Mouse (Mus musculus): Measurements from ENCODE around the gene Gm20388. TPM values are rescaled to one million over a fixed set of nuclear protein-coding genes. Genes with fewer than 3 reads are reported as not detected.

The Gm20388 gene
- polyA plus RNA-seq, 1 experiment from 2014 or later = 3.6 TPM

DNA sequence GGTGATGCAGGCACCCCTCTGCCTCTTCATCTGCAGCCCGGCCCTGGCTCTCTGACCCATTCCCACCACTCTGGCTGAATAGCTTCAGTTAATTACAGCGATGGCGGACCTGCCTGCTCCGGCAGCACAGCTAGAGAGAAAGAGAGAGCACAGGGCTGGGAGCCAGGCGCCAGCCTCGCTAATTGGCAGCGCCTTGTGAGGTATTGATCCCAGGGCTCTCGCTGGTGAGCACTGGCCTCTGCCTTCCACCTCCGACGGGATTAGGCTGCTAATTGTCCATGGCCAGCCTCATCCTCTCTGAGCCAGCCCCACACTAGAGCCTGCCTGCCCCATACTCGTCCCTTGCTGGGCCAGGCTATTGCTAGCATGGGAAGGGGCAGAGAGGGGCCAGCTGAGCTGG lies 649.0 kb downstream of the Gm20388 start:
- H3K4me1 ChIP-seq = peaks cover 100% of the 10 kb centered on the region
- H3K9me3 ChIP-seq = no peaks in the 10 kb centered on the region
- WGBS = 12% methylated on average over 11 of the region's 11 CpGs
- H3K27ac ChIP-seq (replicated peaks) = peak overlapping the region; percentile 75
- peak overlapping the region; percentile 8; the same call in 1 of the 2 replicates for H3K4me3 ChIP-seq
- peaks cover 46% of the 10 kb centered on the region for H3K36me3 ChIP-seq (replicated peaks)
- H3K27me3 ChIP-seq (replicated peaks; ENCODE audit: low read depth, poor library complexity, severe bottlenecking) = no peaks in the 10 kb centered on the region
- DNase-seq (ENCODE audit: low spot score) = peak; percentile 57

DNA sequence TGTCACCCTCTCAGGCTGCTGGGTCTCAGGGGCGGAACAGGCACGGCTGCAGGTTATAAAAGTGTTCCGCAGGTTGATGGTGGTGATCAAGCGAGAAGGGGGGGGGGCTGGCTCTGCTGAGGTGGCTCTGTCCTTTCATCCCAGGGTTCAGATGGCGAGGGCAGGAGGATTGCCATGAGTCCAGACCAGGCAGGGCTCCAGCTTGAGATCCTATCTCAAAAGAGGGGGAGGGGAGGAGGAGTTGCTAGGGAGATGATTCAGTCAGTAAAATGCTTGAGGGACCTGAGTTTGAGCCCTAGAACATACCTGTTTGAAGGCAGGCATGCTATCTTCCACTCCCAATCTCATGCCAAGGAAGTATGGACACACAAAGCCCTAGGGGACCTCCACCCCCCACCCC lies 649.9 kb downstream of the Gm20388 start:
- H3K36me3 ChIP-seq (replicated peaks) = peaks cover 39% of the 10 kb centered on the region
- peaks cover 100% of the 10 kb centered on the region for H3K4me1 ChIP-seq
- no peak for DNase-seq (ENCODE audit: low spot score)
- H3K9me3 ChIP-seq = no peaks in the 10 kb centered on the region
- WGBS = 72% methylated on average over 5 of the region's 5 CpGs
- no peak overlapping the region for H3K4me3 ChIP-seq
- no peaks in the 10 kb centered on the region for H3K27me3 ChIP-seq (replicated peaks; ENCODE audit: low read depth, poor library complexity, severe bottlenecking)
- H3K27ac ChIP-seq (replicated peaks) = peak overlapping the region; percentile 75; the same call in 1 of the 2 replicates

DNA sequence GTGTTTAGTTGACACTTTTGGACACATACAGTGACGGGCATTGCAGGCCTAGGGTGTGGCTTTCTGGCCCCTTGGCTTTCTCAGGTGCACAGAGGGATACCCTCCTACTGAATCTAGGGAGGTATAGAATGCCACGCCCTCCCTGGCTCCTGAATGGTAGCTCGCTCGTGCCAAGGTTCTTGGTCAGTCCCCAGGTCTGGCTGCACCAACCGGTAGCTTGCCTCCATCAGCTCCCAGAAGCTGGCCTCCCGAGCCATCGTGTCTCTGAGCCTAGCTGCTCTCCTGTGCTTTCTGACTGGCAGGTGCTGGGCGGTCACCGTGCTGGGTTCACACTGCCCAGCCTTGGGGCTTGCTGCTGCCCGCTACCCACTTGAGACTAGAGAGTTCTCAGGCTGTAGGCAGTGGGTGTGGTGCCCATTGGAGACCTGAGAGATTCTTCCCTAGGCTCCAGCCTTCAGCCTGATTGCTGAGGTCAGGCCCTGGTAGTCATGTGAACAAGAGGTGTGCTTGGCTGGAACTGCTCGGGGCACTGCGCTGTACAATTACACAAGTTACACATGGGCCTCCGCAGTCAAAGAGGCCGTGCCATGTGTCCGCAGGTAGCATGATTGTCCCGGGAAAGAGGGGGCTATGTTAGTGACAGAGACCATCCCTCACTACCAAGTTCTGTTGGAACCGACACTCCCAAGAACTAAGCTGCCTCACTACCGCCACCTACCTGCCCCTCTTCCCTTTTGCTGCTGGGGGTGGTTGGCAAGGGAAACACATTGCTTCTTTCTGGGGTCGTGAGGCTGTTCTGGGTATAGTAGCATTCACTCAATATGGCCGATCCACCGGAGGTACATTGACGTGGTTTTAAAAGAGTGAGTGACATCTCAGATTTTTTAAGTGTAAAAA lies 651.1 kb downstream of the Gm20388 start:
- DNase-seq (ENCODE audit: low spot score) = no peak
- H3K9me3 ChIP-seq = no peaks in the 10 kb centered on the region
- H3K27ac ChIP-seq (replicated peaks) = peak overlapping the region; percentile 81; the same call in 1 of the 2 replicates
- peaks cover 100% of the 10 kb centered on the region for H3K4me1 ChIP-seq
- H3K4me3 ChIP-seq = 0 out of 2 replicates have a peak overlapping the region, but pooled peaks have one; percentile 14
- H3K27me3 ChIP-seq (replicated peaks; ENCODE audit: low read depth, poor library complexity, severe bottlenecking) = no peaks in the 10 kb centered on the region
- 80% methylated on average over 22 of the region's 22 CpGs for WGBS
- H3K36me3 ChIP-seq (replicated peaks) = peaks cover 42% of the 10 kb centered on the region

DNA sequence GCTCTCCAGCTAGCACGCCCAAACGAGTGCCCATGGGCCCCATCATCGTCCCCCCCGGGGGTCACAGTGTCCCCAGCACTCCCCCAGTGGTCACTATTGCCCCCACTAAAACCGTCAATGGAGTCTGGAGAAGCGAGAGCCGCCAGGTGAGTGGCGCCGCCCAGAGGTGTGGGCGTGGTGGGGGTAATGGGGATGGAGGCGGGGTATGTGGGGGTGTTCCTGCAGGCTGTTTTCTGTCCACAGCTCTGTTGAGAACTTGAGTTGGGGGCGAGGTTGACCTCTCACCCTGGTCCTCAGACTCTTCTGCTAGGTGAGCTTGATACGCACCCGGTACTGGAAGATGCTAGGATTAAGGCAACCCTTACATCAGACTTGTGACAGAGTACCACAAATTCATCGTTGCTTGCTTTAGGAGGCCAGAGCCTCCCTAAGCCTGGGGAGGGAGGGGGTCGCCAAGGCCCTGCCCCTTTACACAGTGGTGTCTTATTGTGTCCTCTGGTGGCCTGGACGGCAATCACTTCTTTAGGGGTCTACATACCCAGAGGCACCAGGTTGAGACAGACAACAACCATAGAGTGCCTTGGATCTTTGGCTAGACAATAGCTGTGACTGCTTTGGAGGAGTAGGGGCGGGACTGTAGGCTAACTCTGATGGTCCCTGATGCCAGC lies 652.2 kb downstream of the Gm20388 start:
- WGBS = 70% methylated on average over 18 of the region's 18 CpGs
- Histone ChIP-seq H3K27ac (replicated peaks) (peak overlapping the region; percentile 81), H3K9me3 (0 out of 2 replicates have a peak, but pooled peaks cover 6% of the 10 kb centered on the region), H3K36me3 (replicated peaks) (peaks cover 50% of the 10 kb centered on the region), H3K27me3 (replicated peaks; ENCODE audit: low read depth, poor library complexity, severe bottlenecking) (no peaks in the 10 kb centered on the region), H3K4me3 (peak overlapping the region; percentile 29), H3K4me1 (peaks cover 97% of the 10 kb centered on the region)
- no peak for DNase-seq (ENCODE audit: low spot score)

DNA sequence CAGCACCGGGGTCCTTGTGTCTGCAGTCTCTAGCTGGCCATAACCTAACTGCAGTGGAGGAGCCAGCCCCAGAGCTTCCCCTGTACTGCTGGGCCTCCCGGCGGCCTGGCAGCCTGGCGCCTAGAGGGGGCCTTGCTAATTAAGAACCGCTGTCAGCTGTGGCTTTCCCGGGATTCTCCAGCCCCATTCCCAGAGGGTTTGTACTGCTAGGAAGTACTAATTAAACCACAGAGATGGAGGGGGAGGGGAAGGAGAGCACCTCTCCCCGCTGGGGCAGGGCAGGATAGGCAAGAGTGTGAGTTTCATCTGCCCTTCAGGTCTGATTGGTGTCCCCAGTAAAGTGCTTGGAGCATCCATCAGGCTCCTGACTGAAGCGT lies 652.7 kb downstream of the Gm20388 start:
- peak; percentile 76 for DNase-seq (ENCODE audit: low spot score)
- WGBS = 4% methylated on average over 8 of the region's 8 CpGs
- Histone ChIP-seq H3K36me3 (replicated peaks) (peaks cover 53% of the 10 kb centered on the region), H3K4me3 (peak overlapping the region; percentile 29), H3K4me1 (peaks cover 92% of the 10 kb centered on the region), H3K27me3 (replicated peaks; ENCODE audit: low read depth, poor library complexity, severe bottlenecking) (no peaks in the 10 kb centered on the region), H3K9me3 (peaks cover 10% of the 10 kb centered on the region; the same call in 1 of the 2 replicates), H3K27ac (replicated peaks) (peak overlapping the region; percentile 81)

DNA sequence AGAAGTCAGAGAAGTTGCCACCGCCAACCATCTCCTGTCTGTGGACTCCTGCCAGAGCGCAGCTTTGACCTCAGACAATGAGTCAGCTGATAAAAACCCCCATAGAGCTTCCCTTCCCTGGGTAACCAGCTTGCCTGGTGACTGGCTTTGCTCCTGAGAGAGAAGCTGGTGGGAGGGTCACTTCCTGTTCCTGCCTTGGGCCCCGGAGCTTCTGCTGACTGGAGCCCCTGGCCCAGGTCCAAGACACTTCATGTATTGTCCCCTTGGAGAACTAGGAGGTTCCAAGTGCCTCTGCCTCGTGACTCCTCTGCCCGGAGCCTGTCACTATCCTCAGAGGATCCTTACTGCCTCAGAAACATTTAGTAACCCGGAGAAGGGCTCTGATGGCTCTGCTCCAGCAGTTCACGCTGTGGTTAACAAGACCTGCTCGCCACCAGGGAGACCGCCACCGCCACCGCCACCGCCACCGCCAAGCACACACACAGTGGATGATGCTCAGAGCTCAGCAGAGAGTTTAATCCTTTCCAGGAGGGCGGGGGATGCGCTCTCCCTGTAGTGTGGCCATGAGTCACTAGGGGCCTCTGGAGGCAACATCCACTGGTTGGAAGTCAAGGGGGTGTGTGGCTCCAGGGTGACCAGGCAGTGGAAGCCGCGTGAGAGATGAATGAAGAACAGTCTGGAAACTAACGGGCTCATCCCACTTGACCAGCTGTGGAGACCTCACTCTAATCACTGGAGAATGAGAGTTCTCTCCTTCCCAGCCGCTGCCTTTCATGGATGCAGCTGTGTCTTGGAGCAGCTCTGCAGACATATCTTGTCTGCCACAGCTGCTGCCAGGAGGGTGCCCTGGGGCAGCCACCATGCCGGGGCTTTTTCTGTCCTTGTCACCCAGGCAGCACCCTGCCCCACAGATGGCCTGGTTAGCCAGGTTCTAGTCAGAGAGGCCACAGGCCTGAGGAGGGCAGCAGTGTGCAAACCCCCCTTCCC lies 653.5 kb downstream of the Gm20388 start:
- peaks cover 11% of the 10 kb centered on the region; the same call in 1 of the 2 replicates for H3K9me3 ChIP-seq
- peaks cover 87% of the 10 kb centered on the region for H3K4me1 ChIP-seq
- H3K36me3 ChIP-seq (replicated peaks) = peaks cover 54% of the 10 kb centered on the region
- H3K27me3 ChIP-seq (replicated peaks; ENCODE audit: low read depth, poor library complexity, severe bottlenecking) = no peaks in the 10 kb centered on the region
- WGBS = 25% methylated on average over 20 of the region's 20 CpGs
- H3K4me3 ChIP-seq = peak overlapping the region; percentile 29; the same call in 1 of the 2 replicates
- peak overlapping the region; percentile 81 for H3K27ac ChIP-seq (replicated peaks)
- peak; percentile 69 for DNase-seq (ENCODE audit: low spot score)

DNA sequence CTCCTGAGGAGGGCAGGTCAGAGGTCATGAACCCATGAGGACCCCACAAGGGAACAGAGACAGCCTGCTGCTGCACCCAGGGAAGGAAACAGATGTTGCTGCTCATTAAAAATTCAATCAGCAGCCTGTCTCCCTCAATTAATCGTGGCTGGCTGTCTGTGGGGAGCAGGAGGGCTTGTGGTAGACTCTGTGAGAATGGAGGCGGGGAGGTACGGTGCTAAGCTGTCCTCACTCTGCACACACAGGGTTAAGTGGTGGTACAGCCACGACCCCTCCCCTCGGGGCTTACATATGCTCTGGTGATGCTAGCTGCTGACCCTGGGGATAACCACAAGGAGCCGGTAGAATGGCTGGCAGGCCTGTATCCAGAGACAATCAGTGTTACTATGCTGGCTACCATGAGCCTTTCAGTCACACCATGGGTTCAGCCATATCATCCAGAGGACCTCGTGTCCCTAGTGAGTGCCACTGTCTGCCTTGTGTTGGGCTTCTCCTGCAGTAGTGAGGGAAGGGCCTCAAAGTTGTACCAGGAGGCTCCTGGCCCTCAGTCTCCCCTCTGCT lies 654.6 kb downstream of the Gm20388 start:
- H3K4me3 ChIP-seq = peak overlapping the region; percentile 23; the same call in 1 of the 2 replicates
- no peaks in the 10 kb centered on the region for H3K27me3 ChIP-seq (replicated peaks; ENCODE audit: low read depth, poor library complexity, severe bottlenecking)
- H3K4me1 ChIP-seq = peaks cover 87% of the 10 kb centered on the region
- DNase-seq (ENCODE audit: low spot score) = peak; percentile 63
- H3K27ac ChIP-seq (replicated peaks) = peak overlapping the region; percentile 80
- 13% methylated on average over 7 of the region's 7 CpGs for WGBS
- peaks cover 65% of the 10 kb centered on the region for H3K36me3 ChIP-seq (replicated peaks)
- H3K9me3 ChIP-seq = peaks cover 11% of the 10 kb centered on the region; the same call in 1 of the 2 replicates

DNA sequence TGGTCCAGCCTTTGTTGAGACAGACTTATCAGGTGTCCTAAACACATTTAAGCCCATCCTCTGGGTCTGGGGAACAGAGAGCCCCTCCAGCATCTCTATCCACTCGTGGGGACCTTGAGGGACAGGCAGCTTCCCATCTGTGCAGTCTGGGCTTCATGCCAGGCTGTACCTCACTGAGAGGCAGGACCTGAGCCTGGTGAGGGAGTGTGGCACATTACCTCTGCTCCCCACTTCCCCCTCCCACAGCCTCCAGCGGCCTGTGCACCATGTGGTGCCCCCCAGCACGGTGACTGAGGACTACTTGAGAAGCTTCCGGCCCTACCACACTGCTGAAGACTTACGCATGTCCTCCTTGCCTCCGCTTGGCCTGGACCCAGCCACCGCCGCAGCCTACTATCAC lies 656.0 kb downstream of the Gm20388 start:
- peaks cover 86% of the 10 kb centered on the region for H3K4me1 ChIP-seq
- WGBS = 91% methylated on average over 8 of the region's 8 CpGs

DNA sequence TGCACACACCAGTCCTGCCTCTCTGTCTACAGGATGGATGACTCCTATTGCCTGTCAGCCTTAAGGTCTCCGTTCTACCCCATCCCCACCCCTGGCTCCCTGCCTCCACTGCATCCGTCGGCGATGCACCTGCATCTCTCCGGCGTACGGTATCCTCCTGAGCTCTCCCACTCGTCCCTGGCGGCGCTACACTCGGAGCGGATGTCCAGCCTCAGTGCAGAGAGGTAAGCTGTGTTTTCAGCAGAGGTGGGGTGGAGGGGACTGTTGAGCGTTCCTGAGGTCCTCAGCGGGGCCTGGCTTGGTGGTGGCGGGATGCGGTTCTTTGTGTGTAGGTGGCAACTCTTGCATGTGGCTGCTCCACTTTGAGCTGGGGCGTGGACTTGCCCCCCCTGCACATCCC lies 657.1 kb downstream of the Gm20388 start:
- WGBS = 97% methylated on average over 17 of the region's 17 CpGs
- peaks cover 11% of the 10 kb centered on the region; the same call in 1 of the 2 replicates for H3K9me3 ChIP-seq
- peaks cover 86% of the 10 kb centered on the region for H3K4me1 ChIP-seq
- H3K27me3 ChIP-seq (replicated peaks; ENCODE audit: low read depth, poor library complexity, severe bottlenecking) = no peaks in the 10 kb centered on the region
- H3K36me3 ChIP-seq (replicated peaks) = peaks cover 87% of the 10 kb centered on the region
- 0 out of 2 replicates have a peak overlapping the region, but pooled peaks have one; percentile 7 for H3K27ac ChIP-seq (replicated peaks)
- DNase-seq (ENCODE audit: low spot score) = no peak
- no peak overlapping the region for H3K4me3 ChIP-seq

More for the DNA sequence above, 656.0 kb downstream of the Gm20388 start:
- DNase-seq (ENCODE audit: low spot score) = no peak
- peak overlapping the region; percentile 80 for H3K27ac ChIP-seq (replicated peaks)
- H3K27me3 ChIP-seq (replicated peaks; ENCODE audit: low read depth, poor library complexity, severe bottlenecking) = no peaks in the 10 kb centered on the region
- H3K4me3 ChIP-seq = no peak overlapping the region
- peaks cover 80% of the 10 kb centered on the region for H3K36me3 ChIP-seq (replicated peaks)
- peaks cover 11% of the 10 kb centered on the region; the same call in 1 of the 2 replicates for H3K9me3 ChIP-seq

DNA sequence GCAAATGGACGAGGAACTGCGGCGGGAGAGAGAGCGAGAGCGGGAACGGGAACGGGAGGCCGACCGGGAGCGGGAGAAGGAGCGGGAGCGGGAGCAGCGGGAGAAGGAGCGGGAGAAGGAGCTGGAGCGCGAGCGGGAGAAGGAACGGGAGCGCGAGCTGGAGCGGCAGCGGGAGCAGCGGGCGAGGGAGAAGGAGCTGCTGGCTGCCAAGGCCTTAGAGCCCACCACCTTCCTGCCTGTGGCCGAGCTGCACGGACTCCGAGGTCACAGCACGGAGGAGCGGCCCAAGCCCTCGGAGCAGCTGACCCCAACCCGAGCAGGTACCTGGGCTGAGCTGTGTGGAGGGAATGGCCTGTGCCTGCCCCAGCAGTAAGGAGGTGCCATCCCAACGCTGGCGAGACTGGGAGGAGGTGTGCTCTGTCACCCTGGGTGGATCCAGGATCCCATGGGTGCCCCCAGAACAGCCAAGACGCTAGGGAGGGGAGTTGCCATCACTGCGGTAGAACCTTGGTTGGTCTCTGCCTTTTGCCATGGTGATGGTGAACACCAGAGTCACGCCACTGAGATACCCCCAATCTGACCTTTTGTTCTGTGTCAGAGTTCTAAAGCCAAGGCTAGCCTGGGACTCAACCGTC lies 657.6 kb downstream of the Gm20388 start:
- no peaks in the 10 kb centered on the region for H3K27me3 ChIP-seq (replicated peaks; ENCODE audit: low read depth, poor library complexity, severe bottlenecking)
- peaks cover 11% of the 10 kb centered on the region; the same call in 1 of the 2 replicates for H3K9me3 ChIP-seq
- H3K4me3 ChIP-seq = no peak overlapping the region
- H3K4me1 ChIP-seq = peaks cover 86% of the 10 kb centered on the region
- DNase-seq (ENCODE audit: low spot score) = no peak
- no peak overlapping the region for H3K27ac ChIP-seq (replicated peaks)
- peaks cover 87% of the 10 kb centered on the region for H3K36me3 ChIP-seq (replicated peaks)
- 96% methylated on average over 37 of the region's 37 CpGs for WGBS

DNA sequence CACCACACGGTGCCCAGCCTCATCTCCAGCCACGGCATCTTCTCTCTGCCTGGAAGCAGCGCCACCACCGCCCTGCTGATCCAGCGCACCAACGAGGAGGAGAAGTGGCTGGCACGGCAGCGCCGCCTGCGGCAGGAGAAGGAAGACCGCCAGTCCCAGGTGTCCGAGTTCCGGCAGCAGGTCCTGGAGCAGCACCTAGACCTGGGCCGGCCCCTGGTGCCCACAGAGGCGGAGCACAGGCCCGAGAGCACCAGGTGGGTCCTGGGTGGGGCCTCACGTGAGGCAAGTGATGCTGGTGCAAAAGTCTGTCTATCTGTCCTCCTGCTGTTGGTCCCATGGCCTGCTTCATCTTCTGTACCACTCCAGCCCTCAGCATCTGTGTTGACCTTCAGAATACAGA lies 658.5 kb downstream of the Gm20388 start:
- WGBS = 96% methylated on average over 17 of the region's 17 CpGs
- DNase-seq (ENCODE audit: low spot score) = no peak
- no peaks in the 10 kb centered on the region for H3K27me3 ChIP-seq (replicated peaks; ENCODE audit: low read depth, poor library complexity, severe bottlenecking)
- H3K4me1 ChIP-seq = peaks cover 86% of the 10 kb centered on the region
- no peak overlapping the region for H3K4me3 ChIP-seq
- H3K36me3 ChIP-seq (replicated peaks) = peaks cover 91% of the 10 kb centered on the region
- peaks cover 11% of the 10 kb centered on the region; the same call in 1 of the 2 replicates for H3K9me3 ChIP-seq
- no peak overlapping the region for H3K27ac ChIP-seq (replicated peaks)

Data from embryonic facial prominence, embryonic 10.5 days (tissue).